Mouse (Mus musculus): ENCODE results near the gene Cobl. TPM values are rescaled to one million over a fixed set of nuclear protein-coding genes. Genes with fewer than 3 reads are reported as not detected.
A peak's percentile ranks its signal among the peaks of the same experiment; 100 is the strongest.

Cobl gene
- total RNA-seq, 2 experiments from 2014 or later = 49.0 to 49.8 TPM

GRCm38 (mm10) chr11:12315670-12316069 is 149.1 kb downstream of the Cobl start:
- intact Hi-C loops (cut with DNase I) = no loop called here
- no peak for DNase-seq

GRCm38 (mm10) chr11:12314278-12315043 is 150.3 kb downstream of the Cobl start:
- peak; percentile 21 for DNase-seq

GRCm38 (mm10) chr11:12311419-12311818 is 153.3 kb downstream of the Cobl start:
- DNase-seq = no peak
- intact Hi-C loops (cut with DNase I) = loop anchor here (5.0 kb wide), 1 partner anchor 221 kb away; no protein-coding TSS in a partner anchor

More at GRCm38 (mm10) chr11:12314278-12315043, 150.3 kb downstream of the Cobl start:
- intact Hi-C loops (cut with DNase I) = loop anchor here (5.0 kb wide), 1 partner anchor 218 kb away; no protein-coding TSS in a partner anchor

- intact Hi-C loops (cut with DNase I) = loop anchor here (5.0 kb wide), 1 partner anchor 223 kb away; no protein-coding TSS in a partner anchor
- DNase-seq = no peak
These were observed 155.2 kb downstream of the Cobl start for GRCm38 (mm10) chr11:12309423-12310023.

- intact Hi-C loops (cut with DNase I) = no loop called here
- no peak for DNase-seq
These were observed 159.9 kb downstream of the Cobl start for GRCm38 (mm10) chr11:12304879-12305278.

- DNase-seq = no peak
- intact Hi-C loops (cut with DNase I) = loop anchor here (10.0 kb wide), 1 partner anchor 485 kb away; no protein-coding TSS in a partner anchor
These were observed 164.9 kb downstream of the Cobl start for GRCm38 (mm10) chr11:12299701-12300446.

- no peak for DNase-seq
- intact Hi-C loops (cut with DNase I) = loop anchor here (10.0 kb wide), 1 partner anchor 477 kb away; no protein-coding TSS in a partner anchor
These were observed 173.2 kb downstream of the Cobl start for GRCm38 (mm10) chr11:12291654-12291935.

- peak; percentile 71 for DNase-seq
- intact Hi-C loops (cut with DNase I) = loop anchor here (10.0 kb wide), 1 partner anchor 476 kb away; no protein-coding TSS in a partner anchor
These were observed 173.7 kb downstream of the Cobl start for GRCm38 (mm10) chr11:12290911-12291653.

- no peak for DNase-seq
- intact Hi-C loops (cut with DNase I) = no loop called here
These were observed 179.3 kb downstream of the Cobl start for GRCm38 (mm10) chr11:12285319-12286021.

- intact Hi-C loops (cut with DNase I) = no loop called here
- DNase-seq = no peak
These were observed 184.0 kb downstream of the Cobl start for GRCm38 (mm10) chr11:12280711-12281110.

GRCm38 (mm10) chr11:12274276-12274675 is 190.5 kb downstream of the Cobl start:
- intact Hi-C loops (cut with DNase I) = no loop called here

GRCm38 (mm10) chr11:12273726-12274125 is 191.0 kb downstream of the Cobl start:
- no peak for DNase-seq
- intact Hi-C loops (cut with DNase I) = no loop called here

More at GRCm38 (mm10) chr11:12274276-12274675, 190.5 kb downstream of the Cobl start:
- no peak for DNase-seq

GRCm38 (mm10) chr11:12258411-12258810 is 206.3 kb downstream of the Cobl start:
- intact Hi-C loops (cut with DNase I) = no loop called here
- no peak for DNase-seq

GRCm38 (mm10) chr11:12257324-12258118 is 207.2 kb downstream of the Cobl start:
- intact Hi-C loops (cut with DNase I) = no loop called here
- DNase-seq = no peak

GRCm38 (mm10) chr11:12245327-12245915 is 219.3 kb downstream of the Cobl start:
- intact Hi-C loops (cut with DNase I) = no loop called here
- no peak for DNase-seq

- no peak for DNase-seq
- intact Hi-C loops (cut with DNase I) = no loop called here
These were observed 228.4 kb downstream of the Cobl start for GRCm38 (mm10) chr11:12236341-12236740.

GRCm38 (mm10) chr11:12234876-12235275 is 229.9 kb downstream of the Cobl start:
- intact Hi-C loops (cut with DNase I) = no loop called here
- no peak for DNase-seq

GRCm38 (mm10) chr11:12234126-12234525 is 230.6 kb downstream of the Cobl start:
- intact Hi-C loops (cut with DNase I) = no loop called here

GRCm38 (mm10) chr11:12232743-12233125 is 232.0 kb downstream of the Cobl start:
- intact Hi-C loops (cut with DNase I) = no loop called here

More at GRCm38 (mm10) chr11:12234126-12234525, 230.6 kb downstream of the Cobl start:
- DNase-seq = no peak

More at GRCm38 (mm10) chr11:12232743-12233125, 232.0 kb downstream of the Cobl start:
- DNase-seq = peak; percentile 56

Measured in left cerebral cortex, postnatal 4 days (tissue).